Mouse (Mus musculus) embryo, embryonic 11 days (tissue): ENCODE measurements around the gene Rgs13.
"Not testable (repeated sequence)": the region's sequence is repeated elsewhere in the genome, so short reads cannot be mapped to it uniquely, and the experiment has no call there.

Source experiments
- DNase-seq: peaks from one replicate; pipeline ENCODE4 v3.0.0-alpha.2; 2015

The Rgs13 gene

DNA sequence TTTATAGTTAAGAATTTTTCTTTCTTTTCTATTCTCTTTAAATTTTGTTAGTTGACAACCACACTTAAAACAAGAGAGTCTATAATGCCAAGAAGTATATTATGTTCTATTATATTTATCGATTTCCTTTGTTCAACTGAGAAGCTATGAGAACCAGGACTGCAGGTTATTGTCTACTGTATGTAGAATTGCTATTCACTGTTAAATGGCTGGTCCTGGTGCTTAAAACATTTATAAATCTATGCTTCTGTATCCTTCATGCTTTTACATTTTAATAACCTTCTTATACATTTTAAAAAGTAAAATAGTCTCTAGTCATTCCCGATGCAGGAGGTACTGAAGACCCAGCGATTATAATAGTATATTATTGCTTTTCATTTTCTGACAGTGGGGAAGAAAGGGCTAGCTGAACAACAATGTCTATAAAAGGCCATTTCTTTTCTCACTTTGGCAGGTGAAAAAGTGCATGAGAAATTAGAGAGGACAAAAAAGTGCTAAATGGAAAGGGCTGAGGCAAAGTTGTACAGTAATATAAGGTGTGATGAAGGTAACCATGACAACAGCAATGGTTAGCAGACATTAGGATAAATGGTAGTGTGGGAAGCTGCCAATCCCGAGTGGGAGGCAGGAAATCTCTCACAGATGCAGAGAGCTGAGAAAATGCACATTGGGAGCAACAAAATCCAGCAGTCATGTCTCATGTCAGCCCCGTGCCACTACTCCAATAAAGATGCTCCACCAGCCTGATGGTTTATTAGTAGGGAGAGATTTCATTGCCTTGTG, 25.6 kb downstream of the Rgs13 start:
- DNase-seq, result no peak

DNA sequence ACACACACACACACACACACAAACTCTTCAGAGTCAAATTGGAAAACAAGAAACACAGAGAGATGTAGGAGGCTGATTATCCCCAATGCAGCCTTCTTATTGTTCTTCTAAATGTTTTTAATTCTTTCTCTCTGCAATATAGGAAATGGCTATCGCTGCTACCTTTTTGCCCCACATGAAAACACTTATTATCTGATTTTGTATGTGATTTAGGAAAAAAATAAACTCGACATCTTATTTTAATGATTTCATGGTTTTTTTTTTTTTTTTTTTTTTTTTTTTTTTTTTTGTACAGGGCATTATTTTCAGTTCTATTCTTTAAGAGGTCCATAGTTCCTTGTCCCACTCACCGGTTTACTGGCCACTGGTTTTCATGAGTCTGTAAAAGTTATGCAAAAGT, 27.2 kb downstream of the Rgs13 start:
- no peak for DNase-seq

DNA sequence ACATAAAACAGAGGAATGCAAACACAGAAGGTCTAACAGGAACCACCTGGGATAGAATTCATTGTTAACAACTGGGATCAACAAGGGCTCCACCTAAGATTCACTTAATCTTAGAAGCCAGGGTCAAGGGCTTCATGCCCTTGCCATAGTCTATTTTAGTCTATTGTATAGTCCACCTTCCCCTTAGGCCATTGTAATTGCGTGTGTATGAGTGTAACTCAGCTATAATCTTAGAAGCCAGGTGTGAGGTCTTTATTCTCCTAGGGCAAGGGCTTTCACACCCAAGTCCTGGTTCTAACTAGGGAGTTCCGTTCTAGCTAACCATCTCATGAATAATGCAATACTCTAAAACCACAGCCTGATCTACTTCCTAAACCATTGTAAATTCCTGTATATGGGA, 35.8 kb downstream of the Rgs13 start:
- DNase-seq, result not testable (repeated sequence)

GRCm38 (mm10) chr1:144139847-144140246, 37.3 kb downstream of the Rgs13 start:
- no peak for DNase-seq

GRCm38 (mm10) chr1:144127965-144128364, 49.2 kb downstream of the Rgs13 start:
- no peak for DNase-seq

DNA sequence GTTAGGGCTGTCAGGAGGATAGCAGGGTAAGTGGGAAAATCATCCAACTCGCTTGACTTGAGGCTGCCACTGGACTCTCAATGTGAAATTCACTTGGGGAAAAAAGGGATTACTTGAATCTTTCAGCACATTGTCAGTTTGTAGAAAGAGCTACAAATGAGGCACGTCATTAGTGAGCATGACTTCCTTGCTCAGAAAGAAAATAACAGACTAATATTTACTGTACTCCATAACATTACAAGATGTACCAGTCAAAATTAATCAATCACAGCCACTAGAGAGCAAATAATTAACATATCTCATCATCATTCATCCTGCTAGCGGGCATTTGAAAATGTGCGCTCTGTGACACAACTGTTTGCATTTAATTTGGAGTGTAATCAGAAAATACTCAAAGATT, 57.1 kb downstream of the Rgs13 start:
- DNase-seq, result no peak

- no peak for DNase-seq
Measured at GRCm38 (mm10) chr1:144119456-144119855, 57.7 kb downstream of the Rgs13 start.

- DNase-seq, result no peak
Measured at GRCm38 (mm10) chr1:144115848-144116727, 61.1 kb downstream of the Rgs13 start.

- no peak for DNase-seq
Measured at GRCm38 (mm10) chr1:144113438-144114074, 63.6 kb downstream of the Rgs13 start.

DNA sequence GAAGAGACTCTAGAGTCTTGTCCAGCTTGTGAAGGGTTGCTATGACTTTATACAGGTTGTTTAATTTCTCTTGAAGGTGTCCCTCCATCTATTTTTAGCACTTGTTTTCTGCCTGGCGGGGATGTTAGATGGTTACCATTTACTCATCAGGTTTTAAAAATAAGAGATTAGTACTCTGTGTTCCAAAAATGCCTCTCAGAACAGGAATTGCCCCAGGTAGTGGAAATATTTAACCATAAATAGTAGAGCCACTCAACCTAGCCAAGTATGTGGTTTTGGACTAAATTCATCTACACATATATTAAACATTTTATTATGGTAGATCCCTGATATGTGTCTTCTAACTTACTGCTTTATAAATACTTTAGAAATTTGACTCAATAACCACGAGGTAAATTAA, 64.2 kb downstream of the Rgs13 start:
- DNase-seq, result no peak

DNA sequence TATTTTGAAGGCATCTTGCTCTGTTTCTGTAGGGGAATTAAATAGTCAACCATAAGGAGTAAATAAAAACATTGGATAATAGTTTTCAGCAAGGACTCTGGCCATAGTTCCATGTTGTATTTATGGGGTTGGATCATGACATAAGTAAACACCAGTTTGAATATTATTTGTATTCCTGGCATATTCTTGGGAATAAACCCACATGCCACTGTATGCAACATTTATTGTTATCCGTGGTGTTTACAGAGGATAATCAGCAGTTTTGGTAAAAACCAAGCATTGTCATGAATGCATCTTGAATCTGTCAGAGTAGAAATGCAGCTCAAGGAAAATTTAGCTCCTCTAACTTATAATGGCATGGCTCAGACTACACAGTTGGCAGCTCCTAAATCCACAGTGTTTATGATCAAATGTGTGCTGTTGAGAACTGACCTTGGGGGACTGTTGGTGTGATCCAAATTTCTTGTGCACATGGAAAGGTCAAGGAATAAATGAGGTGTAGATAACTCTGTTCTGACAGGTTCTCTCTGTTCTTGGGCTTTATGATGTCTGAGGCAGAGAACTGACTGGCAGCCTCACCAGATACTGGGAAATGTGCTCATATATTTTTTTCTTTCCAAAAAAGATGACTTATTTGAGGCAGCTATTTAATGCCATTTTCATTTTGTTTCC, 78.4 kb downstream of the Rgs13 start:
- no peak for DNase-seq

- DNase-seq, result no peak
Measured at GRCm38 (mm10) chr1:144090410-144090809, 86.8 kb downstream of the Rgs13 start.
